Mouse (Mus musculus) c-Kit-positive CD71-positive TER-119-positive erythroid progenitor cells, embryonic 14.5 days (primary cell): ENCODE measurements around the gene Efcc1.

Experiments
- DNase-seq: peaks from one replicate; pipeline ENCODE4 v3.0.0-alpha.2; 2013; ENCODE audit warnings: low spot score

The Efcc1 gene

GRCm38 (mm10) chr6:87804036-87804435 lies 73.4 kb downstream of the Efcc1 start:
- no peak for DNase-seq

DNA sequence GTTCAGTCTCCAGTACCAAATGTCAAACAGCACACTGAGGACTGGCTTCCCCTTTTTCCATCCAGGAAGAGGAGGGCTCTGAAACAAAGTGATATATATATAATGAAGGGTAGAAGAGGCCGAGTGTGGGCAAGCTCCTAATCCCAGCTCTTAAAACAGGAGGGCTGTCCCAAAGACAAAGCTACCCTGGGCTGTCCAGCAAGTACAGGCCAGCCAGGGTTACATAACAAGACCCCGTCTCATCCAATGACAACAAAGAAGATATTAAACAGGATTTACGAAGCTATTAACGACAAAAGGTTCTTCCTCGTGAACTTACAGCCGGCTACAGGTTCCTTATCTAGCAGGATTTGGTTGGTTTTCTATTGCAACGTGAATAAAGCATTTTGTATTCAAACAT lies 74.2 kb downstream of the Efcc1 start:
- no peak for DNase-seq

DNA sequence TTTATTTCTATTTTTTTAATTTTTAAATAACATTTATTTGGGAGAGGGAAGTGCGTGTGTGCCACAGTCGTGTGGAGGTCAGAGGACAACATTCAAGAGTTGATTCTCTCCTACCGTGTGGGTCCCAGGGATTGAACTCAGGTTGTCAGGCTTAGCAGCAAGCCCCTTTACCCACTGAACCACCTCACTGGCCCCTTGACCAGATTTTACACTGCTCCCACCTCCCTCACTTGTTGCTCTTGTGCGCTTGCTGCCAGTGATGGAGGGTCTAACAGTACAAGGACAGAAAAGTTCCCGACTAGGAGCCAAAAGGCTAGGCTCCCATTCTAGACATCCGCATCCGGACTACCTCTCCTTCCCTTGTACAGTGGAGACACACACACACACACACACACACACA lies 74.8 kb downstream of the Efcc1 start:
- DNase-seq: no peak
